Mouse (Mus musculus) stomach, postnatal 0 days (tissue): ENCODE data around the gene Recql5.

Source experiments
- CTCF ChIP-seq: IDR thresholded peaks from 2 replicates; pipeline ENCODE4 v1.5.1; 2016; ENCODE audit warnings: antibody characterized with exemption, low read depth, mild to moderate bottlenecking, moderate library complexity
- EP300 ChIP-seq: optimal IDR thresholded peaks from 2 replicates; pipeline ENCODE3; 2016; ENCODE audit warnings: antibody characterized with exemption

GRCm38 (mm10) chr11:115843141-115843890 is 90.0 kb downstream of the Recql5 start:
- TF ChIP-seq EP300 (no peak), CTCF (no peak)
